Mouse (Mus musculus): ENCODE measurements around the gene Aifm2. TPM values are rescaled to one million over a fixed set of nuclear protein-coding genes. Genes with fewer than 3 reads are reported as not detected.
A peak's percentile ranks its signal among the peaks of the same experiment; 100 is the strongest.

Aifm2 gene
- total and polyA plus RNA-seq, 2 experiments from 2014 or later, result 11.7 to 13.0 TPM

DNA sequence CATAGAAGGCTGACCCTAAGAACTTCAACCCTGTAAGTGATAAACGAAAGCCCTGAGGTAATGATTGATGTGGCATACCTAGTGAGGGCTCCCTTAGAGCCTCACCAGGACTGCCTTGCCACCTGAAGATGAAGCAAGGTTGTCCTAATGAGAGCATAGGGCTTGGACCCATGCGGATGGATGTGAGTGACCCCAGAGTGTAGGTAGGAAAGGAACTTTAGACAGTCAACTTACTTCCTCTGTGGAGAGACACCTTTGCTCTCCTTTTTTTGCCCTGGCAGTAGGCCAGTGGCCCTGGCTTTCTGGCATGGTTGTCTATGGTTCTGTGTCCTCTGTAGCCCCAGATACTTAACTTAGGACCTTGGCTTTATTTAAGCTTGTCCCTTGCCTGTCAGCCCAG is 18.0 kb upstream of the Aifm2 start:
- 0 out of 2 replicates have a peak, but pooled peaks cover 11% of the 10 kb centered on the region for H3K4me1 ChIP-seq (ENCODE audit: insufficient read depth)
- H3K4me3 ChIP-seq (ENCODE audit: low read depth, low read length), result peak overlapping the region; percentile 84
- no peak overlapping the region for H3K9ac ChIP-seq
- no peak overlapping the region for H3K27ac ChIP-seq (ENCODE audit: low read depth, low read length)
- no peaks in the 10 kb centered on the region for H3K9me3 ChIP-seq (ENCODE audit: low read length)
- WGBS, result 92% methylated on average over 2 of the region's 2 CpGs
- peaks cover 25% of the 10 kb centered on the region for H3K36me3 ChIP-seq (ENCODE audit: insufficient read depth)
- TF ChIP-seq CTCF (IDR thresholded peaks at IDR 0.05; ENCODE audit: low read depth), result no peak
- ATAC-seq, result no peak
- DNase-seq, result no peak
- H3K27me3 ChIP-seq (ENCODE audit: insufficient read depth, low read length), result no peaks in the 10 kb centered on the region
- H3K4me2 ChIP-seq (ENCODE audit: low read depth), result peak overlapping the region; percentile 99

DNA sequence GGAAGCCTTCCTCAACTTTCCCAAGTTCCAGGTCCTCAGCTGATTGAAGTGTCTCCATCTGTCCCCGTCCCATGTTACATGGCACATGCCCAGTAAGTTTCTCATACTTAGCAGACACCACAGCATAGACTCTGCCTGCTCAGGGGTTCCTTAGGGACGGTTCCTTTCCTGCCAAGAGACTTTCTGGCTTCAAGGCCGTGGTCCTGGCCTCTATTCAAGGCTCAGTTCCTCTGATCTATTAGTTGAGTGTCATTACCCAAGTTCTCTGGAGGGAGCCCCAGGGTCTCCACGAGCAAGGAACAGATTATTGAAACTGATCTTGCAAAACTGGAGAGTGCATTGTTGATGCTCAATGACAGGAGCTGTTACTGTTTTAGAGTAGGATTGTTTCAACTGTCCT is 10.4 kb upstream of the Aifm2 start:
- Histone ChIP-seq H3K27me3 (ENCODE audit: insufficient read depth, low read length) (no peaks in the 10 kb centered on the region), H3K9ac (no peak overlapping the region), H3K9me3 (ENCODE audit: low read length) (no peaks in the 10 kb centered on the region), H3K27ac (ENCODE audit: low read depth, low read length) (no peak overlapping the region), H3K4me1 (ENCODE audit: insufficient read depth) (no peaks in the 10 kb centered on the region), H3K4me2 (ENCODE audit: low read depth) (no peak overlapping the region), H3K36me3 (ENCODE audit: insufficient read depth) (peaks cover 25% of the 10 kb centered on the region), H3K4me3 (ENCODE audit: low read depth, low read length) (no peak overlapping the region)
- no peak for TF ChIP-seq CTCF (IDR thresholded peaks at IDR 0.05; ENCODE audit: low read depth)
- peak; percentile 45; the same call in 1 of the 2 replicates for ATAC-seq
- WGBS, result 63% methylated on average over 4 of the region's 4 CpGs
- peak; percentile 33 for DNase-seq

DNA sequence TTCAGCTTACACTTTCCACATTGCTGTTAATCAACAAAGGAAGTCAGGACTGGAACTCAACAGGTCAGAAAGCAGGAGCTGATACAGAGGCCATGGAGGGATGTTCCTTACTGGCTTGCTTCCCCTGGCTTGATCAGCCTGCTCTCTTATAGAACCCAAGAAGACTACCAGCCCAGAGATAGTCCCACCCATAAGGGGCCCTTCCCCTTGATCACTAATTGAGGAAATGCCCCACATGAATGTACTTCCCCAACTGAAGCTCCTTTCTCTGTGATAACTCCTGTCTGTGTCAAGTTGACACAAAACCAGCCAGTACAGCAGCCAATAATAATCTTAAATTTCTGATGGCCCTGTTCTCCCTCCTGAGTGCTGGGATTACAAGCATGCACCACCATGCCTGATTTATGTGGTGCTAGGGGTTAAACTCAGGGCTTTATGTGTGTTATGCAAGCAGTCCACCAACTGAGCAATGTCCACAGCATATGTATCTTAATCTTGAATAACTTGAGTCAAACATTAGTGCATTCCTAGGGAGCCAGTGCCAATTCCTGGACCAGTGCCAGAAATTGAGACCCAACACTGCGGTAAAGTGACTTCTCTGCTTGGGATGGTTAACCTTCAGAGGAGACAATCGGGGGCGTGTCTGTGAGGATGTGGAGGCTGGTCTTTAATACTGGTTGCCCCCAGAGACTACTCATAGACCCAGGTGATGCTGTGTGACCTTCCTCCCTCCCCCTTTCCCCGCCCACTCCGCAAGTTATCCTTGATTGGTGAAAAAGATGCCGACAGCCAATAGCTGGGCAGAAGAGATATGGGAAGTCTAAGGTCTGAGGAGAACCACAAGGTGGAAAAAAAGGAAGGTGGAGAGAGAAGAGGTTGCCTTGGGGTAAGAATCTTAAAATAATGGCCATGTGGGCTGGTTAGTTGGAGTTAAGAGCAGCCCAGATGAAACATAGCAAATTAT is 8.4 kb upstream of the Aifm2 start:
- WGBS, result 76% methylated on average over 6 of the region's 6 CpGs
- H3K36me3 ChIP-seq (ENCODE audit: insufficient read depth), result peaks cover 20% of the 10 kb centered on the region
- TF ChIP-seq CTCF (IDR thresholded peaks at IDR 0.05; ENCODE audit: low read depth), result no peak

DNA sequence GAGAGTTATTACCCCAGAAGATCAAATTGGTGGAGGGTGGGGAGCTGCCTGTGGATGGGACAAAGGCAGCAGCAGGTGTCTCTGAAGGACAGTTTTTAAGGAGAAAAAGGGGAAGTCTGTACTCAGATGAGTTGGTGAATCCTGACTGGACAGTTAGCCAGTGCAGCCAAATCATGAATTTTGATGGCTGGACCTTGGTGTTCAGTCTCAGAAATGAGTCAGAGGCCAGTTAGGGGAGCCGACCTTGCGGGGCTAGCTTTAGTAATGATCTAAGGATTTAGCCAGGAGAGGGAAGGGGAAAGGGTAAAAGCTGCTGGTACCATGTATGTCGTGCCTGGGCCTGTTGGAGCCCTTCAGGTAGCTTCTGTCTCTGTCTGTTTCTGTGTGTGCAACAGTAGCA is 1.5 kb upstream of the Aifm2 start:
- Histone ChIP-seq H3K9ac (no peak overlapping the region), H3K27ac (ENCODE audit: low read depth, low read length) (no peak overlapping the region), H3K4me2 (ENCODE audit: low read depth) (no peak overlapping the region), H3K27me3 (ENCODE audit: insufficient read depth, low read length) (no peaks in the 10 kb centered on the region), H3K36me3 (ENCODE audit: insufficient read depth) (no peaks in the 10 kb centered on the region), H3K9me3 (ENCODE audit: low read length) (no peaks in the 10 kb centered on the region), H3K4me1 (ENCODE audit: insufficient read depth) (no peaks in the 10 kb centered on the region), H3K4me3 (ENCODE audit: low read depth, low read length) (no peak overlapping the region)
- TF ChIP-seq CTCF (IDR thresholded peaks at IDR 0.05; ENCODE audit: low read depth), result no peak
- ATAC-seq (no peak), DNase-seq (no peak)
- 75% methylated on average over 3 of the region's 3 CpGs for WGBS

More for the DNA sequence above, 8.4 kb upstream of the Aifm2 start:
- DNase-seq (no peak), ATAC-seq (no peak)
- H3K9me3 ChIP-seq (ENCODE audit: low read length), result no peaks in the 10 kb centered on the region
- no peak overlapping the region for H3K4me2 ChIP-seq (ENCODE audit: low read depth)
- H3K4me1 ChIP-seq (ENCODE audit: insufficient read depth), result no peaks in the 10 kb centered on the region
- H3K4me3 ChIP-seq (ENCODE audit: low read depth, low read length), result no peak overlapping the region
- H3K27me3 ChIP-seq (ENCODE audit: insufficient read depth, low read length), result no peaks in the 10 kb centered on the region
- no peak overlapping the region for H3K27ac ChIP-seq (ENCODE audit: low read depth, low read length)
- H3K9ac ChIP-seq, result no peak overlapping the region

DNA sequence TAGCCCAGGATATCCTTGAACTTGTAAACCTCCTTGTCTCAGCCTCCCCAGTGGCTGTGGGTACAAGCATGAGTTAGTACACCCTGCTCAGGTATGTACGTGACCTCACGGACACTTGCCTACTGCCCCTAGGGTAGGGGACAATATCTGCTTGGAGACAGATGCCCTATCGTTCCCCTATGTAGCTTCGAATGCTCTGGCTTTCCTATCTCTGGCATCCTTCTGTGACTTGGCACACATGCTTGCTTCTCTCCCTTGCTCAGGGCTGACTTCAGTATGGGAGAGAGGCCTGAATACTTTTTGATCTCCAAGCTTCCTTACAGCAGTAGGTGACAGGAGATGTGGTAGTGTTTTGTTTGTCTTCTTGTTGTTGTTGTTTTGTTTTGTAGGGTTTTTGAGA is 917 bp upstream of the Aifm2 start:
- no peaks in the 10 kb centered on the region for H3K36me3 ChIP-seq (ENCODE audit: insufficient read depth)
- H3K27me3 ChIP-seq (ENCODE audit: insufficient read depth, low read length), result no peaks in the 10 kb centered on the region
- H3K9ac ChIP-seq, result no peak overlapping the region
- no peak for DNase-seq
- H3K4me3 ChIP-seq (ENCODE audit: low read depth, low read length), result no peak overlapping the region
- no peak overlapping the region for H3K4me2 ChIP-seq (ENCODE audit: low read depth)
- H3K27ac ChIP-seq (ENCODE audit: low read depth, low read length), result no peak overlapping the region
- no peaks in the 10 kb centered on the region for H3K4me1 ChIP-seq (ENCODE audit: insufficient read depth)
- no peak for ATAC-seq
- no peaks in the 10 kb centered on the region for H3K9me3 ChIP-seq (ENCODE audit: low read length)
- WGBS, result 92% methylated on average over 4 of the region's 4 CpGs
- no peak for TF ChIP-seq CTCF (IDR thresholded peaks at IDR 0.05; ENCODE audit: low read depth)

DNA sequence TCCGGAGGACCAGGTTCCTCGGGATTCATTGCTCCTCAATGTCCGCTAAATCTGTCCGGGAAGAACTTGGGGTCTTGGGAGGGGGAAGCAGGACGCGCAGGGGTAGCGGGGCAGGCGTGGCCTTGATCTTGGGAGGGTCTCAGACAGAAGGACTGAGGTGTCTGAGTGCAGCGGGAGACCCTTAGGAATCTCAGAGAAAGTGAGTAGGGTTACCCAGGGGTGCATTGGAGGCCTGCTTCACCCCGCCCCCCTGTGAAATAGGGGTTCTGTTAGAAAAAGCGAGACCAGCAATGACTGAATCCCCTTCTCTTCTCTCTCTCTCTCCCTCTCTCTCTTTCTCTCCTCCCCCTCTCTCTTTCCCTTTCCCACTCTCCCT is 387 bp downstream of the Aifm2 start:
- WGBS, result 3% methylated on average over 11 of the region's 11 CpGs
- no peak for TF ChIP-seq CTCF (IDR thresholded peaks at IDR 0.05; ENCODE audit: low read depth)
- ATAC-seq (peak; percentile 38), DNase-seq (no peak)
- Histone ChIP-seq H3K9me3 (ENCODE audit: low read length) (no peaks in the 10 kb centered on the region), H3K4me1 (ENCODE audit: insufficient read depth) (no peaks in the 10 kb centered on the region), H3K4me2 (ENCODE audit: low read depth) (peak overlapping the region; percentile 83), H3K9ac (peak overlapping the region; percentile 51), H3K36me3 (ENCODE audit: insufficient read depth) (no peaks in the 10 kb centered on the region), H3K27ac (ENCODE audit: low read depth, low read length) (no peak overlapping the region), H3K4me3 (ENCODE audit: low read depth, low read length) (peak overlapping the region; percentile 47), H3K27me3 (ENCODE audit: insufficient read depth, low read length) (no peaks in the 10 kb centered on the region)

Data from forebrain, postnatal 0 days (tissue).